Mouse (Mus musculus) stomach, embryonic 14.5 days (tissue): ENCODE data around the gene Spp2. TPM values are rescaled to one million over a fixed set of nuclear protein-coding genes. Genes with fewer than 3 reads are reported as not detected.

Experiments
- ATAC-seq: fragments of 200-750 bp; cut with Nextera tagmentation; 2 replicates; pipeline ENCODE4 v1.8.0; 2017; ENCODE audit warnings: low read depth, moderate TSS enrichment; ENCODE audit not compliant: insufficient number of reproducible peaks, insufficient read depth, low FRiP score
- H3K27ac ChIP-seq: fragments of 300-500 bp; sonication (generic); 2 replicates; pipeline ENCODE4 v1.5.1; 2014; ENCODE audit warnings: mild to moderate bottlenecking, low read length, moderate library complexity, mixed read lengths
- H3K27me3 ChIP-seq: fragments of 300-500 bp; sonication (generic); 2 replicates; pipeline ENCODE4 v1.6.1; 2014; ENCODE audit warnings: low read length, control low read depth, mixed read lengths; ENCODE audit not compliant: control insufficient read depth, insufficient read depth
- H3K36me3 ChIP-seq: fragments of 300-500 bp; sonication (generic); 2 replicates; pipeline ENCODE4 v1.6.1; 2014; ENCODE audit warnings: mild to moderate bottlenecking, control low read depth, low read length, moderate library complexity, mixed read lengths; ENCODE audit not compliant: control insufficient read depth, insufficient read depth
- H3K4me1 ChIP-seq: fragments of 300-500 bp; sonication (generic); 2 replicates; pipeline ENCODE4 v1.6.1; 2014; ENCODE audit warnings: low read length, control low read depth, mixed read lengths; ENCODE audit not compliant: control insufficient read depth, insufficient read depth
- H3K4me2 ChIP-seq: fragments of 300-500 bp; sonication (generic); replicated peaks from 2 replicates; pipeline ENCODE4 v1.6.1; 2014; ENCODE audit warnings: low read depth, low read length, control low read depth
- H3K4me3 ChIP-seq: fragments of 300-500 bp; sonication (generic); 2 replicates; pipeline ENCODE4 v1.5.1; 2014; ENCODE audit warnings: low read depth, low read length, control low read depth
- H3K9ac ChIP-seq: fragments of 300-500 bp; sonication (generic); replicated peaks from 2 replicates; pipeline ENCODE4 v1.6.1; 2014; ENCODE audit warnings: low read depth, mild to moderate bottlenecking, control low read depth, low read length, moderate library complexity, mixed read lengths
- H3K9me3 ChIP-seq: fragments of 300-500 bp; sonication (generic); 2 replicates; pipeline ENCODE4 v1.6.1; 2016; ENCODE audit warnings: low read depth, low read length, control low read depth; ENCODE audit not compliant: control insufficient read depth
- WGBS: fragments of 180-500 bp; shearing (Covaris S2); extraction: QIAGEN DNeasy Blood & Tissue Kit; methylation state at CpG from one replicate; pipeline ENCODE4 v1.1.7; 2014; 5-methylcytosine and 5-hydroxymethylcytosine counted together
- polyA plus RNA-seq: library from polyadenylated mRNA; unstranded; fragments of >200 nt; fragmentation: Nextera tagmentation; extraction: Ambion mirVana; gene quantifications from 2 replicates; pipeline ENCODE4 v1.2.1, GENCODE M21; 2014

The Spp2 gene
- polyA plus RNA-seq, 1 experiment from 2014 or later = 0.38 TPM

DNA sequence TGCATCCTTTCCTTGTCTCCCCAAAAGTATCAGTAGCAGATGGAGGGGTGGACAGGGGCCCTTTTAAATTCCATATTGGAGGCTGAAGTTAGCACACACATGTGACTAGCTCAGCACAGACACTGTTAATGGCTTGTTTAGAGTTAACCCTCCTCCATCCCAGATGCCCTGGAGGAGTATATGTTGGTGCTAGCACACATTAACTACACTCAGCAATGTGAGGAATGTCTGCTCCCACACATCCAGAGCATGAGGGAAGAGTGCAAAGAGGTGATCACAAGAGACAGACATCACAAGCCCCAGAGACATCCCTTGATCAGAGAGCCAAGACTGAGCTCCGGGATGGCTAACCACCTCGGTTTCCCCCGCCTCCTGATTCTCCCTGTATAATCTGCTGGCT, 3.4 kb upstream of the Spp2 start:
- no peaks in the 10 kb centered on the region for H3K27me3 ChIP-seq
- no peak overlapping the region for H3K9ac ChIP-seq
- H3K9me3 ChIP-seq = no peaks in the 10 kb centered on the region
- 64% methylated on average over 3 of the region's 3 CpGs for WGBS
- H3K4me2 ChIP-seq = no peak overlapping the region
- ATAC-seq = no peak
- H3K4me3 ChIP-seq = no peak overlapping the region
- no peaks in the 10 kb centered on the region for H3K36me3 ChIP-seq
- H3K4me1 ChIP-seq = no peaks in the 10 kb centered on the region
- no peak overlapping the region for H3K27ac ChIP-seq

DNA sequence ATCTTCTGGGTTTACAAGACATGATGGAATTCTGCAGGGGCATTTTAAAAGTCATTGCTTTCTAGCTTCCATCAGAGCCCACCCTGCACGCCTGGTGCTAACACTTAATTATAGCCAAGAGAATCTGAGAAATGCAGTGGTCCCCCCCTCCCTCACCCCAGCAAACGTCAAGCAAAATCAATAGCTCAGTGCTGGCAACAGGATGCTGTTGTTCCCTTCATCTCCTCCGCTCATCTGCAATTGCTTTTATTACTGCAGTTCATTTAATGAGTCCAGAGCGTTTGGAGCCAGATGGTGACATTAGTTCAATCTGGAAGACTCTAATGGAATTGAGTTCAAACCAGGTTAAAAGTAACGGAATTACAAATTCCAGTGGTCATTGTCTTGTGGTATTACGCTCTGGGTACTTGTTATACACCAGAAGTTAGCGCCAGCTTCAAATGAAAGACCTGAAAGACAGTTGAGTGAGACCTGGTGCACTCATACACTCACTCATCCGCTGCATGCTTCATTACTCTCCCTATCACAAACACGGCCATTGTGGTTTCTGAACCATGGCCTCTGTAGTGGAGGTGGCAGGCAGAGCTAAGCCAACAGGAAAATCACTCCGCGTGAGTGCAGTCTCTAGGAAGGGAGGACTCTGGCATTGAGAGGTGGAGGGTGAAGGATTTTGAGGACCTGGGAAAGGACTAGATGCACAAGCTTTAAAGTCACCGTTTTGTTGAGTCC, 519 bp upstream of the Spp2 start:
- H3K4me1 ChIP-seq = no peaks in the 10 kb centered on the region
- 53% methylated on average over 12 of the region's 12 CpGs for WGBS
- ATAC-seq = no peak
- H3K27me3 ChIP-seq = no peaks in the 10 kb centered on the region
- no peak overlapping the region; the same call in 1 of the 2 replicates for H3K27ac ChIP-seq
- H3K4me3 ChIP-seq = no peak overlapping the region
- no peak overlapping the region for H3K9ac ChIP-seq
- no peaks in the 10 kb centered on the region for H3K9me3 ChIP-seq
- no peak overlapping the region for H3K4me2 ChIP-seq
- no peaks in the 10 kb centered on the region for H3K36me3 ChIP-seq

DNA sequence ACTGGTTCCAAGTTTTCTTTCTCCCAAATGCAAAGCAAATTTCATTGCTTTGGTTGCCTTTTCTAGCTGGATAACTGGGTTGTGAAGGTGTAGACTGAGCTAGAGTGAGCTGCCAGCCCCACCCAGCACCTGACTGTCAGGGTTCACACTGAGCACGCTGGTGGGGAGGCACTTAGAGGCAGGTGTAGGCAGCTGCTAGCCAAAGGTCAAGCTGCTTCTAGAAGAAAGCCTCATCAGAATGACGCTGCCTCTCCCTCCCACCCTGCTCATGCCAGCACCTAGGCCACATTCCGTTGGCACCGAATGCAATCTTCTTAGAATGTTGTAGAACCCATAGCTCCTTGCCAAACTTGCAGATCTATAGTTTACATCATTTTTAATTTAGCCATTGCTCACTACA, 1.6 kb downstream of the Spp2 start:
- Histone ChIP-seq H3K27me3 (no peaks in the 10 kb centered on the region), H3K36me3 (no peaks in the 10 kb centered on the region), H3K4me3 (no peak overlapping the region), H3K4me2 (no peak overlapping the region), H3K4me1 (no peaks in the 10 kb centered on the region), H3K27ac (no peak overlapping the region), H3K9ac (no peak overlapping the region), H3K9me3 (no peaks in the 10 kb centered on the region)
- ATAC-seq = no peak
- 63% methylated on average over 4 of the region's 4 CpGs for WGBS

DNA sequence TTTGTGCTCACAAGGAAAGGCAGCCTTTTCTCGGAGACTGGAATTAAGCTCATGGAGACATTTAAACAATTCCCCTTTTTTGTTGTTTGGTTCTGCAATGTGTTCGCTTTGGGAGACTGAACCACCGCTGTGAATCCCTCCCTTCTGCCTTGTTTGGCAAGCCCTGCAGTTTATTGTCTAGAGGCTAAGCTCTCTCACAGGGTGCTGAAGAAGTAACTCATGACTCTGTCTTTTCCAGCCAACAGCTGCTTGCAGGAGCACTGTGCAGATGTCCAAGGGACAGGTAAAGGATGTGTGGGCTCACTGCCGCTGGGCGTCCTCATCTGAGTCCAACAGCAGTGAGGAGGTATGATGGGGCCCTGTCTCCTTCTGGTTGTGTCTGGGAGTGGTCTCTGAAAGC, 5.3 kb downstream of the Spp2 start:
- WGBS = 55% methylated on average over 5 of the region's 5 CpGs
- Histone ChIP-seq H3K27me3 (no peaks in the 10 kb centered on the region), H3K9me3 (no peaks in the 10 kb centered on the region), H3K4me1 (no peaks in the 10 kb centered on the region), H3K4me3 (no peak overlapping the region), H3K9ac (no peak overlapping the region), H3K36me3 (no peaks in the 10 kb centered on the region), H3K27ac (no peak overlapping the region), H3K4me2 (no peak overlapping the region)
- no peak for ATAC-seq

DNA sequence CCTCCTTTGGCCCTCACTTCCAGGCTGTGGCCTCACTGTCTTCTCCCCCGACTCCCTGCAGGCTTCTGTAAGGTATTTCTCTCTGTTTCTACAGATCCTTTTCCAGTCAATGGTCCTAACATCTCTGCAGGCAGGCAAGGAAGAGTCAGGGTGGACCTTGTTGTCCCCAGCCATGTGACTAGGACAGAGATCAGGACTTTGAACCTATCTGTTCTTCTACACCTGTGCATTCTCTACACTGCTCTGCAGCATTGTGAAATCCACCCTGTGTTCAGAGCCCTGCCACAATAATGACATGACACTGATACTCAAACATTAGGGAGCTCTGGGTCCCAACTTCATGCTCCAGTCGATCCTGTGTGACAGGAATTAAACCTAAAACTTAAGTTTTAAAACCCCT, 12.2 kb downstream of the Spp2 start:
- H3K9me3 ChIP-seq = no peaks in the 10 kb centered on the region
- no peak overlapping the region for H3K9ac ChIP-seq
- H3K4me2 ChIP-seq = no peak overlapping the region
- no peak overlapping the region for H3K27ac ChIP-seq
- 59% methylated on average over 2 of the region's 2 CpGs for WGBS
- no peaks in the 10 kb centered on the region for H3K27me3 ChIP-seq
- H3K36me3 ChIP-seq = no peaks in the 10 kb centered on the region
- H3K4me1 ChIP-seq = no peaks in the 10 kb centered on the region
- no peak for ATAC-seq
- no peak overlapping the region for H3K4me3 ChIP-seq

DNA sequence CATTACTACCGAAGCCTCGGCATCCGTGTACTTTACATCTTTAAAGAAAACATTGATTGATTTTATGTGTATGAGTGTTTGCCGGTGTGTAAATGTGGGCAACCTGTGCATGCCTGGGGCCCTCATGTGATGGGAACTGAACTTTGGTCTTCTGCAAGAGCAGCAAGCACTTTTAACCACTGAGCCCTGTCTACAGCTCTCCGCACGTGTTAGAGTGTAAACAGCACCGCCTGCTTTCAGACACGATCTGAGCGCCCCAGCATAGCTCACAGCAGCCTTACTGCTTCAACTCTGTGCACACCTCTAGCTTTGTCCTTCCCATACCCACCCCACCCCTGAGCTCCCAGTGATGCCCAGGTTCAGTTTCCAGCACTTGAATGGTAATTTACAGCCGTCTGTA, 15.3 kb downstream of the Spp2 start:
- H3K36me3 ChIP-seq = no peaks in the 10 kb centered on the region
- H3K4me3 ChIP-seq = no peak overlapping the region
- H3K4me2 ChIP-seq = no peak overlapping the region
- H3K27ac ChIP-seq = no peak overlapping the region
- H3K9ac ChIP-seq = no peak overlapping the region
- H3K27me3 ChIP-seq = no peaks in the 10 kb centered on the region
- no peaks in the 10 kb centered on the region for H3K4me1 ChIP-seq
- H3K9me3 ChIP-seq = no peaks in the 10 kb centered on the region
- ATAC-seq = 0 out of 2 replicates have a peak, but pooled peaks have one; percentile 14
- WGBS = 70% methylated on average over 10 of the region's 10 CpGs

DNA sequence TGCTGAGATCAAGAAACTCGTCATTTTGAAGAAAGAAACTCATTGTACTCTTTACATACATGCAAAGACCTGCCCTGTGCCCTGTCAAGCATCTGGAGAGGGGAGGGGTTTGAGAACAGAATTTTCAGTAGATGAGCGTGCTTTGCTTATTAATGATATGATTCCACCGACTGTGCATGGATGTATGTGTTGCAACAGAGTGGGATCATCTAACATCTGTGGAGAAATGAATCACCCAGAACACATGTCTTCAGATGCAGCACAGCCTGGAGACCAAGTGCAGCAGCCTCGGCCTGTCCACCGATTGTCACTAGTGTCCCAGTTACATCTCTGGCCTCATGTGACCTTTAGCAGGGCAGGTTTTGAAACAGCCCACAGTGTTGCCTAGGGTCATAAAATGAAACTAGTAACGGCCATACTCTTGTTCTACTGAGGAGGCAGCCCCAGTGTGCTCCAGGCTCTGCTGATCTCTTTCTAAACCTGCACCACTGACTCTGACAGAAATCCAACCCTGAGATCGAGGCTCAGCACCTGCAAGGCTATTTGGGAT, 16.2 kb downstream of the Spp2 start:
- Histone ChIP-seq H3K4me2 (no peak overlapping the region), H3K27me3 (no peaks in the 10 kb centered on the region), H3K9me3 (no peaks in the 10 kb centered on the region), H3K9ac (no peak overlapping the region), H3K4me3 (no peak overlapping the region), H3K27ac (no peak overlapping the region), H3K4me1 (no peaks in the 10 kb centered on the region), H3K36me3 (no peaks in the 10 kb centered on the region)
- no peak for ATAC-seq
- 59% methylated on average over 7 of the region's 7 CpGs for WGBS

DNA sequence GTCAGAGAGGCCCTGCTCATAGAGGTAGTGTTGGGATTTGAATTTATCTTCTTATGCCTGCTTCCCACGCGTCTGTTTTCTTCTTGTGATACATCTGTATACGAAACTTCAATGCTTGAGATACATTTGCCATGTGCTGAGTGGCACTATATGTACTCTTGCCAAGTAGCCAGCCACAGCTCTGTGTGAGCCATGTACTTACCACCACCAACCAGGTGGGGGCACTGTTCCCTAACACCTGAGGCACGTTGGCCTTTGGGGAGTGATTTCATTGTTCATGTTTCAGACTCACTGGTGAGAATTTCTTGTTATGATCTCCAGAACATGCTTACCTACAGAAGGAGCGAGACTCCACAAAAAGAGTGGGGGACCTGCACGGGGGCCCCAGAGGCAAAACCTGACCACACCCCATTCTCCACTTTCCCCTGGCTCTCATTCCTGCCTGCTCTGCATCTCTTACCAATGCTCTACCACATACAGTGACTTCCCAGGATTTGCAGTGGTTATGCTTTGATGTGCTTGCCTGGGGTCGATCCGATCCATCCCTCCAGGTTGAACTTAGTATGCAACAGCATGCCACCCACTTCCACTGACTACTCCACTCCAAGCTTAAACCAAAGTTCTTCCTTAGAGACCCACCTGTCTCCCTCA, 18.0 kb downstream of the Spp2 start:
- Histone ChIP-seq H3K4me3 (no peak overlapping the region), H3K36me3 (no peaks in the 10 kb centered on the region), H3K4me1 (no peaks in the 10 kb centered on the region), H3K4me2 (no peak overlapping the region), H3K9me3 (no peaks in the 10 kb centered on the region), H3K27ac (no peak overlapping the region), H3K27me3 (no peaks in the 10 kb centered on the region), H3K9ac (no peak overlapping the region)
- WGBS = 16% methylated on average over 8 of the region's 8 CpGs
- 0 out of 2 replicates have a peak, but pooled peaks have one; percentile 61 for ATAC-seq
